Mouse (Mus musculus) hindbrain, embryonic 11.5 days (tissue): ENCODE results near the gene Gnb1. TPM values are rescaled to one million over a fixed set of nuclear protein-coding genes. Genes with fewer than 3 reads are reported as not detected.

Source experiments
- ATAC-seq: fragments of 200-750 bp; cut with Nextera tagmentation; 2 replicates; pipeline ENCODE4 v1.8.0; 2017; ENCODE audit warnings: mild to moderate bottlenecking, moderate TSS enrichment, moderate library complexity; ENCODE audit not compliant: low FRiP score
- DNase-seq: peaks from one replicate; pipeline ENCODE4 v3.0.0-alpha.2; 2015; ENCODE audit warnings: low spot score
- H3K27ac ChIP-seq: fragments of 300-500 bp; sonication (generic); 2 replicates; pipeline ENCODE4 v1.5.1; 2014; ENCODE audit warnings: mild to moderate bottlenecking, low read depth, low read length
- H3K27me3 ChIP-seq: fragments of 300-500 bp; sonication (generic); 2 replicates; pipeline ENCODE4 v1.6.1; 2014; ENCODE audit warnings: mild to moderate bottlenecking, low read length, moderate library complexity, mixed read lengths; ENCODE audit not compliant: control insufficient read depth, insufficient read depth
- H3K36me3 ChIP-seq: fragments of 300-500 bp; sonication (generic); 2 replicates; pipeline ENCODE4 v1.6.1; 2014; ENCODE audit warnings: mild to moderate bottlenecking, low read length, moderate library complexity, mixed read lengths; ENCODE audit not compliant: control insufficient read depth, insufficient read depth
- H3K4me1 ChIP-seq: fragments of 300-500 bp; sonication (generic); replicated peaks from 2 replicates; pipeline ENCODE4 v1.6.1; 2014; ENCODE audit warnings: low read length, mixed read lengths; ENCODE audit not compliant: control insufficient read depth, insufficient read depth
- H3K4me2 ChIP-seq: fragments of 300-500 bp; sonication (generic); replicated peaks from 2 replicates; pipeline ENCODE4 v1.6.1; 2014; ENCODE audit warnings: mild to moderate bottlenecking, low read depth, low read length
- H3K4me3 ChIP-seq: fragments of 300-500 bp; sonication (generic); 2 replicates; pipeline ENCODE4 v1.5.1; 2014; ENCODE audit warnings: low read depth, low read length
- H3K9ac ChIP-seq: fragments of 300-500 bp; sonication (generic); 2 replicates; pipeline ENCODE4 v1.6.1; 2014; ENCODE audit warnings: low read depth, low read length
- H3K9me3 ChIP-seq: fragments of 300-500 bp; sonication (generic); 2 replicates; pipeline ENCODE4 v1.6.1; 2016; ENCODE audit warnings: low read length; ENCODE audit not compliant: control insufficient read depth
- WGBS: fragments of 180-500 bp; shearing (Covaris S2); extraction: QIAGEN DNeasy Blood & Tissue Kit; methylation state at CpG from one replicate; pipeline ENCODE4 v1.1.7; 2014; 5-methylcytosine and 5-hydroxymethylcytosine counted together
- polyA plus RNA-seq: library from polyadenylated mRNA; unstranded; fragments of >200 nt; fragmentation: Nextera tagmentation; extraction: Ambion mirVana; gene quantifications from 2 replicates; pipeline ENCODE4 v1.2.1, GENCODE M21; 2014

The Gnb1 gene
- polyA plus RNA-seq: 826 and 832 TPM in 2 replicates

DNA sequence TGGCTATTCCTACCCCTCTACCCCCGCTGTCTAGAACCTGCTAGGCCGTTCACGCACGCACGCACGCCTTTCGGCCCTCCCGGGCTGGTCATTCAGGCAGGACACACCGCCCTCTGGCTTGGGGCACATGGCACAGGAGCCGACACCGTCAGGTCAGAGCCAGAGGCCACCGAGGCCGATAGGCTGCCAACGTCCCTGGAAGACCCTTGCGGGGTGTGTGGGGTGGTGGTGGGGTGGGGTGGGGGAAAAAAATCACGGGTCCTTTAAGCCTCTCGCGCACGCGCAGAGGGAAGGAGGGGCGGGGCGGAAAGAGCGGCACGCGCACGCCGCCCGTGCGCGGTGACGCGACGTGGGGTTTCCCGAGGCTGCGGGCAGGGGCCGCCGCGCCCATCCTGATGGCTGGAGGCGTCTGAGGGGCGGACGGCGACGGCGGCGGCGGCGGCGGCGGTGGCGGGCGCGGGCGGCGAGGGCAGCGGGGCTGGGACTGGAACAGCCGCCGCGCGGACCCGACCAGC lies at the start of gene Gnb1:
Gene Gnb1 (plus strand): TSS at position 372 of the 515 bp plus-strand sequence.
- H3K4me3 ChIP-seq: peak within 1 kb of the TSS; percentile 100
- H3K27me3 ChIP-seq: no peaks in the 10 kb centered on the region
- DNase-seq (peak; percentile 96), ATAC-seq (peak; percentile 87)
- H3K36me3 ChIP-seq: no peaks in the 10 kb centered on the region
- H3K9ac ChIP-seq: peak within 1 kb of the TSS; percentile 100
- peak within 1 kb of the TSS; percentile 91 for H3K27ac ChIP-seq
- no peaks in the 10 kb centered on the region for H3K9me3 ChIP-seq
- 0% methylated on average over 29 of the region's 60 CpGs for WGBS
- H3K4me2 ChIP-seq: peak within 1 kb of the TSS; percentile 69
- H3K4me1 ChIP-seq: peaks cover 8% of the 10 kb centered on the region

DNA sequence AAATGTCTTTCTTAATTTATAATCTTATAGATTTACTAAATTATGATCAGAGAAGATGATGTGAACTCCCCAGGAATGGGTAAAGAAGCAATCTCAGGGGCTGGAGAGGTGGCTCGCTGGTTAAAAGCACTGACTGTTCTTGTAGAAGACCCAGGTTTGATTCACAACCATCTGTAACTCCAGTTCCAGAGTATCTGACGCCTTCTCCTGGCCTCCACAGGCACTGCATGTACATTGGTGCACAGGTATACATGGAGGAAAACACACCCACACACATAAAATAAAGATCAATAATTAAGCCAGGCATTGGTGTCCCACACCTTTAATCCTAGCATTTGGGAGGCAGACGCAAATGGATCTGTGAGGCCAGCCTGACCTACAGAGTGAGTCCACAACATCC lies 48.4 kb upstream of the Gnb1 start:
- H3K9me3 ChIP-seq: no peaks in the 10 kb centered on the region
- no peak overlapping the region for H3K9ac ChIP-seq
- 76% methylated on average over 3 of the region's 3 CpGs for WGBS
- no peaks in the 10 kb centered on the region for H3K4me1 ChIP-seq
- no peaks in the 10 kb centered on the region for H3K27me3 ChIP-seq
- no peaks in the 10 kb centered on the region for H3K36me3 ChIP-seq
- ATAC-seq (no peak), DNase-seq (no peak)
- H3K4me2 ChIP-seq: no peak overlapping the region
- no peak overlapping the region for H3K27ac ChIP-seq
- no peak overlapping the region for H3K4me3 ChIP-seq

DNA sequence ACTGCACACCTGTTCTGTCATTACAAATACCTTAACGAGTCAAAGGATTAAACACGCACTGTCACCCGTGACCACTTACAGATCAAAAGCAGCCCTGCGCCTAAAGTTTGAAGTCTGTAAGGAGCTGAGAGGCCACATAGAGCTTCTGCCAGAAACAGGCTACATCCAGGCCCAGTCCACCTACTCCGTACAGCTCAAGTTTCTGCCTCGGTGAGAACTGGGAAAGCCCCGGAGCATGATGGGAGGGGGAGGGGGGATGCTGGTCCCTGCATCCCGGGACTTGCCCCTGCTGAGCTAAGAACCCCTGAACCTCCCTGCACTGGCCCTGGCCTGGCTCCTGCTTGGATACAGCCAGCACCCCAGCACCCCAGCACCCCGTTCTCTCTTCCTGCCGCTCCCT lies 39.6 kb upstream of the Gnb1 start:
- H3K4me1 ChIP-seq: no peaks in the 10 kb centered on the region
- peak; percentile 8 for DNase-seq
- H3K4me2 ChIP-seq: no peak overlapping the region
- no peaks in the 10 kb centered on the region for H3K27me3 ChIP-seq
- no peaks in the 10 kb centered on the region for H3K36me3 ChIP-seq
- H3K9me3 ChIP-seq: no peaks in the 10 kb centered on the region
- ATAC-seq: no peak
- H3K4me3 ChIP-seq: no peak overlapping the region
- H3K9ac ChIP-seq: no peak overlapping the region
- no peak overlapping the region for H3K27ac ChIP-seq
- WGBS: 44% methylated on average over 10 of the region's 10 CpGs

DNA sequence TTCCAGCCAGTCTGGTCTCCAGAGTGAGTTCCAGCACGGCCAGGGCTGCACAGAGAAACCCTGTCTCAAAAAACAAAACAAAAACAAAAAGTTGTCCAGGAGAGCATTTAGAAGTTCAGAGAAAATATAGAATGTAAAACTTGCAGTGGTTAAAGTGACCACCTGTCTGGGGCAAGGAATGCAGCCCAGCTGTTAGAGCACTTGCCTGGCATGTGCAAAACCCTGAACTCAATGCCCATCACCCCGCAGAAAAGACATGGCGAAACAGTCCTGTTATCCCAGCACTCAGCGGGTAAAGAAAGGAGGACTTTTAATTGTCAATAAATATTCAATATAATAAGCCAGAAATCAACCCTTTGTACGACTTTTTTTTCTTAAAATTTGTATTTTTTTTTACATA lies 32.6 kb upstream of the Gnb1 start:
- H3K4me1 ChIP-seq: no peaks in the 10 kb centered on the region
- H3K27me3 ChIP-seq: no peaks in the 10 kb centered on the region
- H3K4me2 ChIP-seq: no peak overlapping the region
- no peaks in the 10 kb centered on the region for H3K9me3 ChIP-seq
- WGBS: 83% methylated on average over 5 of the region's 5 CpGs
- no peak for ATAC-seq
- H3K27ac ChIP-seq: no peak overlapping the region
- no peak overlapping the region for H3K9ac ChIP-seq
- H3K36me3 ChIP-seq: no peaks in the 10 kb centered on the region
- DNase-seq: no peak
- no peak overlapping the region for H3K4me3 ChIP-seq

DNA sequence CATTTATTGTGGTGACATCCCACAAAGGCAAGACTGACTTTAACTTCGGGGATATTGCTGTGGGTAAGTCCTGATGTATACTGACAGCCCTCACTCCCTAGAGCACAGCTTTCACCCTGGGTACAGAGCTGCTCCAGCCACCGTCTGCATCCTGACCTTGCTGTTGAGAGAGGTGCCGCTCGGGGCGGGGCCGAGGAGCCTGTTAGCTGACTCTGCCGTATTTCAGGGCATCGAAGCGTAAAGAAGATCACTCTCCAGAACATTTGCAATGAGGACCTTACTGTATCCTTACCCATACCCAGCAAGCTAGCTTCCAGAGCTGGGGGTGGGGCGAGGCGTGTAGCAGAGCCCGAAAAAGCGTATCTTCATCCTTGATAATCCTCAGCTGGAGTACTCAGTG lies 28.1 kb upstream of the Gnb1 start:
- Histone ChIP-seq H3K9ac (no peak overlapping the region), H3K4me2 (no peak overlapping the region), H3K27ac (no peak overlapping the region), H3K4me1 (no peaks in the 10 kb centered on the region), H3K4me3 (no peak overlapping the region), H3K9me3 (no peaks in the 10 kb centered on the region), H3K27me3 (no peaks in the 10 kb centered on the region), H3K36me3 (no peaks in the 10 kb centered on the region)
- no peak for DNase-seq
- no peak for ATAC-seq
- 85% methylated on average over 13 of the region's 13 CpGs for WGBS

DNA sequence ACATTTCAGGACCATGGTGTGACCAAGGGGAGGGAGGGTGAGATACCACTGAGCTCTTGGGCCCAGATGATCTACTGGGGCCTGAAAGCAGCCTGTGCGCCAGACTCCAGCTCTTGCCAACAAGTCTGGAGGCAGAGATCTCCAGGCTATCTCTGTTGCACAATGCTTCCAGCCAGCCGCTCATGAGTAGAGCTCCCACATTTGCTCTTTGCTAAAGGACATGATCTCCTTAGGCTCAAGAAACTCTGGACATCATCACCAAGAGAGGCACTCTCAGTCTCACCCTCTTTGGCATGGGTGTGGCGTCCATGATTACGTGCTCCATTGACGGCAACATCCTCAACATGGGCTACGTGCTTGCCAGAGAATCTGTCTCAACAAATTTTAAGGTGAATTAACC lies 27.6 kb upstream of the Gnb1 start:
- 88% methylated on average over 6 of the region's 6 CpGs for WGBS
- no peak overlapping the region for H3K9ac ChIP-seq
- no peak overlapping the region for H3K27ac ChIP-seq
- H3K4me3 ChIP-seq: no peak overlapping the region
- H3K4me2 ChIP-seq: no peak overlapping the region
- no peaks in the 10 kb centered on the region for H3K36me3 ChIP-seq
- ATAC-seq (no peak), DNase-seq (no peak)
- H3K9me3 ChIP-seq: no peaks in the 10 kb centered on the region
- H3K4me1 ChIP-seq: no peaks in the 10 kb centered on the region
- no peaks in the 10 kb centered on the region for H3K27me3 ChIP-seq

DNA sequence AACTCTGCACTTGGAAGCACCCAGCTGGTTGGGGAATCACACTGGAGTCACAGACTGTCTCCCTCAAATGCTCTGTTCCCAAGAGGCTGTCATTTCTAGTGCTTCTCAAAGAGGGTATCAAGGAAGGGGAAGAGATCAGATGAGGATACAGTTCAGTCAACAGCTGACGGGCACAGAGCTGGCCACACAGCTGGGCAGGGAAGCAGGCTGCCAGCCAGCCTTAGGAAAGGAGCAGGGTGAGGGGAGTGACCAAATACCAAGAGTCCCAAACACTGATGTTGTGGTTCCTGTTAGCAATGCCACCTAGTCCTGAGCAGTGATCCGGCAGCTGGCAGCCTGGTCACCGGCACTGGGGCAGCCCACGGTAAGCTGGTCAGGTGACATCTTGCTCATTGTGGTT lies 27.1 kb upstream of the Gnb1 start:
- H3K36me3 ChIP-seq: no peaks in the 10 kb centered on the region
- no peak for DNase-seq

DNA sequence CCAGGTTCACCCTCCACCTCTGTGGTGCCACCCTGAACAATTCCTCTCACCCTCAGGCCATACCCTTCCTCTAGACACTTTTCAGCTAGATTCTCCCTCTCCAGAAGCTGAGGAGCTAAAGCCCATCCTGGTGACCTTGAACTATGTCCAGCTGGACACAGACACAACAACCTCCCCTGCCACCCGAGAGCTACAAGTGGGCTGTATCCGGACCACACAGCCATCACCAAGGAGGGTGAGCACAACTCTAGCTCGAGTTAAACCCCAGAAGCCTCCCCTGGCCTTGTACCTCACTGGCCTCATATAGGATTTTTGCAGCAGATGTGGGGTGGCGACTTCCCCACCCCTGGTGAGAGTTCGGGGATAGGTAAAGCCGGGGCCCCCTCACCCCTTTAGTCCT lies 25.6 kb upstream of the Gnb1 start:
- no peak overlapping the region for H3K9ac ChIP-seq
- no peaks in the 10 kb centered on the region for H3K36me3 ChIP-seq
- WGBS: 75% methylated on average over 6 of the region's 6 CpGs
- ATAC-seq (no peak), DNase-seq (no peak)
- H3K9me3 ChIP-seq: no peaks in the 10 kb centered on the region
- no peak overlapping the region for H3K4me2 ChIP-seq
- no peak overlapping the region for H3K27ac ChIP-seq
- no peaks in the 10 kb centered on the region for H3K4me1 ChIP-seq
- no peaks in the 10 kb centered on the region for H3K27me3 ChIP-seq
- H3K4me3 ChIP-seq: no peak overlapping the region

More for the DNA sequence above, 27.1 kb upstream of the Gnb1 start:
- Histone ChIP-seq H3K9ac (no peak overlapping the region), H3K27me3 (no peaks in the 10 kb centered on the region), H3K4me3 (no peak overlapping the region), H3K27ac (no peak overlapping the region), H3K9me3 (no peaks in the 10 kb centered on the region), H3K4me1 (no peaks in the 10 kb centered on the region), H3K4me2 (no peak overlapping the region)
- 89% methylated on average over 4 of the region's 4 CpGs for WGBS
- no peak for ATAC-seq

DNA sequence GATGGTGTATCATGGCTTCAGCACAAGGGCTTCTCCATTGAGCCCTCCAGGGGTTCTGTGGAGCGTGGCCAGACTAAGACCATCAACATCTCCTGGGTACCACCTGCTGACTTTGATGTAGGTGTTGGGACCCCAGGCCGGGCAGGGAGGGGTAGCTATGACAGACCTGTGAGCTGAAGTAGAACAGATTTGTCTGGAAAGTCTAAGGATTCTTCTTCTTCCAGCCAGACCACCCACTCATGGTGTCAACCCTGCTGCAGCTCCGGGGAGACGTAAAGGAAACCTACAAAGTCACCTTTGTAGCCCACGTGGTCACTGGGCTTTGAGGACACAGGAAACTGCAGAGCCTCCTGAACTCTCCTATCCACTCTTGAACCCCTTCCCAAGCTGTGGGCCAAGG lies 25.1 kb upstream of the Gnb1 start:
- no peak for ATAC-seq
- Histone ChIP-seq H3K9me3 (no peaks in the 10 kb centered on the region), H3K27ac (no peak overlapping the region), H3K4me2 (no peak overlapping the region), H3K4me3 (no peak overlapping the region), H3K4me1 (no peaks in the 10 kb centered on the region), H3K36me3 (no peaks in the 10 kb centered on the region), H3K9ac (no peak overlapping the region), H3K27me3 (no peaks in the 10 kb centered on the region)
- WGBS: 84% methylated on average over 5 of the region's 5 CpGs
- no peak for DNase-seq
